Mouse (Mus musculus) liver, adult 2 months (tissue): ENCODE data around the gene Pga5. TPM values are rescaled to one million over a fixed set of nuclear protein-coding genes. Genes with fewer than 3 reads are reported as not detected.
A peak's percentile ranks its signal among the peaks of the same experiment; 100 is the strongest.

Experiments
- DNase-seq: peaks from one replicate; pipeline ENCODE4 v3.0.0-alpha.2; 2011; ENCODE audit warnings: low read depth, low spot score; ENCODE audit errors: extremely low read depth
- H3K27ac ChIP-seq: fragments of 200-500 bp; replicated peaks from 2 replicates; pipeline ENCODE4 v1.5.1; 2012; ENCODE audit warnings: low read depth, mild to moderate bottlenecking, control low read depth, inconsistent platforms, low read length; ENCODE audit not compliant: insufficient read depth
- H3K27me3 ChIP-seq: fragments of 200-500 bp; 2 replicates; pipeline ENCODE4 v1.6.1; 2012; ENCODE audit warnings: mild to moderate bottlenecking, moderate library complexity, low read length, inconsistent platforms; ENCODE audit not compliant: control insufficient read depth, insufficient read depth
- H3K36me3 ChIP-seq: fragments of 200-500 bp; 2 replicates; pipeline ENCODE4 v1.6.1; 2012; ENCODE audit warnings: low read length, inconsistent platforms; ENCODE audit not compliant: control insufficient read depth, insufficient read depth
- H3K4me1 ChIP-seq: fragments of 200-500 bp; 2 replicates; pipeline ENCODE4 v1.6.1; 2011; ENCODE audit warnings: low read length; ENCODE audit not compliant: control insufficient read depth, insufficient read depth
- H3K4me3 ChIP-seq: fragments of 200-500 bp; 2 replicates; pipeline ENCODE4 v1.5.1; 2011; ENCODE audit warnings: low read depth, mild to moderate bottlenecking, control low read depth, low read length, moderate library complexity; ENCODE audit not compliant: insufficient read depth
- H3K79me2 ChIP-seq: fragments of 200-500 bp; 2 replicates; pipeline ENCODE4 v1.6.1; 2012; ENCODE audit warnings: inconsistent platforms, mild to moderate bottlenecking, low read length, moderate library complexity; ENCODE audit not compliant: control insufficient read depth, insufficient read depth
- H3K9ac ChIP-seq: fragments of 200-500 bp; 2 replicates; pipeline ENCODE4 v1.6.1; 2012; ENCODE audit warnings: low read depth, mild to moderate bottlenecking, control low read depth, inconsistent platforms, low read length
- CTCF ChIP-seq: fragments of 200-500 bp; IDR thresholded peaks from 2 replicates; pipeline ENCODE4 v1.5.1; 2011; ENCODE audit warnings: low read depth, low read length, control low read depth
- POLR2A ChIP-seq: fragments of 200-500 bp; IDR thresholded peaks from 2 replicates; pipeline ENCODE4 v1.6.1; 2011; ENCODE audit warnings: low read length, control low read depth; ENCODE audit not compliant: insufficient read depth; ENCODE audit errors: extremely low read depth
- WGBS: fragments of 180-500 bp; shearing (Covaris S2); methylation state at CpG from one replicate; pipeline ENCODE4 v1.1.7; 2018; 5-methylcytosine and 5-hydroxymethylcytosine counted together
- polyA plus RNA-seq: library from polyadenylated mRNA; depleted of rRNA; stranded (reverse); fragments of >200 nt; gene quantifications from 2 replicates; pipeline ENCODE4 v1.2.3, GENCODE M21; 2012
- total RNA-seq: library from RNA; depleted of rRNA; stranded (reverse); fragments of >200 nt; gene quantifications from 2 replicates; pipeline ENCODE4 v1.2.3, GENCODE M21; 2014

Pga5 gene
- total and polyA plus RNA-seq, 2 experiments, result not detected

DNA sequence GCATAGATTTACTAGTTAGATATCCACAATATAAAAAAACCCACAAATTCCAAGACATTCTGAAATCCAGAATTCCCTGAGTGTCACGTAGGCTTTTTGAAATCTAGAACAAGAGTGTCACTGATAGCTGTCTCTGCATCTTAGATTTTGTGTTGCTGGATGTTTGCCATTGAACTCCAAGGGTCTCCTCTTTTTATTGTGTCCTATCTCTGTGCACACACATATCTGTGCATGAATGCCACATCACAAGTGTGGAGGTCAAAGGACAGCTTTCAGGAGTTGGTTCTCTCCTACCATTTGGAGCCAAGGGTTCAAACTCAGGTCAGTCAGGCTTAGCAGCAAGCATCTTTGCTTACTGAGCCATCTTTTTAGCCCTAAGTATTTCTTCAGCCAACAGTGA lies 30.0 kb upstream of the Pga5 start:
- Histone ChIP-seq H3K27me3 (no peaks in the 10 kb centered on the region), H3K9ac (no peak overlapping the region), H3K36me3 (peaks cover 10% of the 10 kb centered on the region; the same call in 1 of the 2 replicates), H3K4me1 (peaks cover 8% of the 10 kb centered on the region), H3K4me3 (no peak overlapping the region), H3K27ac (no peak overlapping the region), H3K79me2 (peaks cover 7% of the 10 kb centered on the region; the same call in 1 of the 2 replicates)
- TF ChIP-seq POLR2A, result no peak
- TF ChIP-seq CTCF, result no peak
- peak; percentile 29 for DNase-seq
- 98% methylated on average over 1 of the region's 1 CpGs for WGBS

DNA sequence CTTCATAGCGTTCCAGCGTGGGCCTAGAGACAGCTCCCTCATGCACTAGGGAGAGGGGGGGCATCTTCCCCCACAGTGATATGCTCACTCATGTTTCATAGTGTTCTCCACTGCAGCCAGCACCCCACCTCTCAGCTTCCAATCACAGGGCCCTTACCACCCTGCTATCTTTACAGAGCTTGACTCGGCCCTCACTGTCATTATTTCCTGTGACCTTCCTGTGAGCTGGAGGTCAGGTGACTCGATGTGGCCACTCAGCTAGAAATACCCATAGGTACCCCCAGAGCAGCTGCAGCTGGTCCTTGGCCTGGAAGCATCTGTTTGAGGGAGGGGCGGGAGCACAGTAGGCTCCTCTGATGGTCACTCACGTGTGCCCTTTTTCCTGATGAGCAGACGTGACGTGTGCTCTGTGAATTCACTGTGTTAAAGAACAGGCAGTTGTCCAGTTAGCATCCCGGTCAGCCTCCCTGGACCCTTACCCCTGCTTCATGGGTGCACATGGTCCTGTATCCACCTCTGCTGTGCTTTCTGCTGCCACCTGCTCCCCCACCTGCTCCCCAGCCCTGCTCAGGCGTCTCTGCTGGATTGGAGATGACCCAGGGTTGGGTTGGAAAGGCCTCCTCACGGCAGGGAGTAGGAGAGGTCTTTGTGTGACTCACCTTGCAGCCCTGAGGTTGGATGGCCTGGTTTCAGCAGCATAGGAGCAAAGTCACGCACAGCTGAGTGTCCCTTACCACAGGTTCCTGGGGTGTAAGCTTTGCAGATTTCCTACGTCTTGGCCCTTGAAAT lies 29.4 kb upstream of the Pga5 start:
- Histone ChIP-seq H3K27ac (no peak overlapping the region), H3K36me3 (peaks cover 10% of the 10 kb centered on the region; the same call in 1 of the 2 replicates), H3K4me1 (peaks cover 8% of the 10 kb centered on the region), H3K4me3 (no peak overlapping the region), H3K79me2 (peaks cover 8% of the 10 kb centered on the region; the same call in 1 of the 2 replicates), H3K9ac (no peak overlapping the region), H3K27me3 (no peaks in the 10 kb centered on the region)
- TF ChIP-seq CTCF (no peak), POLR2A (no peak)
- no peak for DNase-seq
- 84% methylated on average over 13 of the region's 13 CpGs for WGBS

DNA sequence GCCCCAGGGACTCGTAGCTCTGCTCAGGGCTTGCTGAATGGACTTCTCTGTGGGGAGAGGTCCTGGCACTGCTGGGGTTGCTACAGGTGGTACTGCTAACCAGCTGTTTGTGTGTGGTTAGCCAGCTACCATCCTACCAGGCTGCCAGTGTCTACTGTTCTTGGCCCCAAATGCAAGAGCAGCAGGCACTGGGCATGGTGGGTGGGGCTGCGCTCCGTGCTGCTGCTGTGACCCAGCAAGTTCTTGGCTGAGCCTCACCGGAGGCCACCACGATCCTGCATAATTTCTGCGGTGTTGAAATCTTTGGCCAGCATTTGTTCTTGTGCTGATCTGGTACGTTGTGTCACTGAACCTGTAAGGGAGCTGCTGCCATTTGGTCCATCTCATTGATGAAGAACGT lies 25.6 kb upstream of the Pga5 start:
- TF ChIP-seq POLR2A, result no peak
- no peak for TF ChIP-seq CTCF
- 28% methylated on average over 8 of the region's 8 CpGs for WGBS
- Histone ChIP-seq H3K27ac (no peak overlapping the region), H3K4me3 (no peak overlapping the region), H3K79me2 (peaks cover 36% of the 10 kb centered on the region), H3K9ac (no peak overlapping the region), H3K36me3 (no peaks in the 10 kb centered on the region), H3K27me3 (no peaks in the 10 kb centered on the region), H3K4me1 (peaks cover 12% of the 10 kb centered on the region)
- peak; percentile 88 for DNase-seq

DNA sequence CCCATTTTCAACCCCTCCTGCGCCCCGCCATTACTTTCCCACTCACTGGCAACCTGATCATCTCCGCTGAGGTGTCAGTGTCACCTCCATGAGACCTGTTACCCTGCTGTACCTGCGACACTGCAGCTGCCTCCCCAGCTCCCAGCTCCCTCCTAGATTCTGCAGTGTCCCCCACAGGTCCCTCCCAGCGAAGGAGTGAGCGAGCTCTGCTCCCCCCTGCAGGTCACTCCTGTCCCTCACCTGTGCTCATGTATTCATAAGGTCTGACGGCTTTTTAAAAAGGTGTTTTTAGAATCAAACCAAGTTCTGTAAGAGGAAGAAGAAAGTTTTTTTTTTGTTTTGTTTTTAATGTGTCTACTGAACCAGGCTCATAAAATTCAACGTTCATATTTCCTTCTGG lies 24.3 kb upstream of the Pga5 start:
- TF ChIP-seq CTCF (no peak), POLR2A (no peak)
- WGBS, result 91% methylated on average over 8 of the region's 8 CpGs

DNA sequence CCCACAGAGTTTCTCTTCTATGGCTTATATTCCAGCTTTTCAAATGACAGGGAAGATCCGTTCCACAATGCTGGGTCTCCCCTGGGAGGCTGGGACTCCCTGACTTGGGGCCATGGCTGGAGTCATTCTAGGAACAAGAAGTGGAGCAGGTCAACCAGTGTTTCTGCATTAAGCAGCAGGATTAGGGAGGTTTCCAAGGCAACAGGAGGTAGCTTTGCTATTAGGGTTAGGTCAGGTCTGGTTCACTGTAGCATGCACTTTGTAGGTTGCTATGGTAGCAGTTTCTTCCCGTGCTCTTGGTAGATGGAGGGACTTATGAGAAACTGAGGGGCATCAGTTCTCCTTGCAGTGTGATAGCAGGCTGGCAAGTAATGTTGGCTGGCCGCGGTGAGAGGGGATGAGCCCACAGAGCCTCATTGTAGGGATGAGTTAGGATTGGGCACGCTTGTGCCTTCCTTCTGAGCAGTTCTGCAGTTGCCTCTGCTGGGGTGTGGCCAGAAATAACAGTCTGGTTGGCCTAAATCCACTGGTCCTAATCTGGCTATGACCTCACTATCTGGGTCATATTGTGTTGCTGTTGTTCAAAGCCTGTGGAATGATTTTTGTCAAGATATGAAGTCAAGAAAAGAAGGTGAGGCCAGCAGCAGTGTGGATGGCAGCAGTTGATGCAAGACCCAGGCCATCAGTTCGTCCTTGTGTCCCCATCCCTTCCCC lies 23.3 kb upstream of the Pga5 start:
- TF ChIP-seq POLR2A, result no peak
- TF ChIP-seq CTCF, result no peak
- H3K27me3 ChIP-seq, result no peaks in the 10 kb centered on the region
- H3K4me1 ChIP-seq, result peaks cover 19% of the 10 kb centered on the region
- 71% methylated on average over 6 of the region's 6 CpGs for WGBS
- H3K79me2 ChIP-seq, result peaks cover 45% of the 10 kb centered on the region
- DNase-seq, result peak; percentile 49
- H3K27ac ChIP-seq, result no peak overlapping the region
- no peak overlapping the region for H3K4me3 ChIP-seq
- no peaks in the 10 kb centered on the region for H3K36me3 ChIP-seq
- no peak overlapping the region for H3K9ac ChIP-seq

More for the DNA sequence above, 24.3 kb upstream of the Pga5 start:
- H3K4me1 ChIP-seq, result peaks cover 19% of the 10 kb centered on the region
- no peak overlapping the region for H3K27ac ChIP-seq
- H3K9ac ChIP-seq, result no peak overlapping the region
- no peak overlapping the region for H3K4me3 ChIP-seq
- H3K79me2 ChIP-seq, result peaks cover 45% of the 10 kb centered on the region
- no peak for DNase-seq
- no peaks in the 10 kb centered on the region for H3K36me3 ChIP-seq
- H3K27me3 ChIP-seq, result no peaks in the 10 kb centered on the region
